Mouse (Mus musculus): ENCODE results near the gene Ambra1. TPM values are rescaled to one million over a fixed set of nuclear protein-coding genes. Genes with fewer than 3 reads are reported as not detected.

Gene Ambra1
- polyA plus RNA-seq, 1 experiment from 2014 or later, result 4.6 TPM

- Histone ChIP-seq H3K9me3 (replicated peaks) (no peaks in the 10 kb centered on the region), H3K27ac (no peak overlapping the region), H3K4me1 (replicated peaks) (peaks cover 24% of the 10 kb centered on the region), H3K9ac (no peak overlapping the region), H3K27me3 (no peaks in the 10 kb centered on the region), H3K4me2 (no peak overlapping the region), H3K36me3 (0 out of 2 replicates have a peak, but pooled peaks cover 4% of the 10 kb centered on the region), H3K4me3 (replicated peaks) (no peak overlapping the region)
- DNase-seq (no peak), ATAC-seq (ENCODE audit: low read depth) (no peak)
These were observed 102.3 kb downstream of the Ambra1 start for GRCm38 (mm10) chr2:91832227-91832626.

- no peak overlapping the region for H3K4me3 ChIP-seq (replicated peaks)
- H3K36me3 ChIP-seq, result no peaks in the 10 kb centered on the region
- H3K9me3 ChIP-seq (replicated peaks), result no peaks in the 10 kb centered on the region
- H3K27me3 ChIP-seq, result no peaks in the 10 kb centered on the region
- no peak overlapping the region for H3K9ac ChIP-seq
- no peak overlapping the region for H3K27ac ChIP-seq
- no peak overlapping the region for H3K4me2 ChIP-seq
- WGBS (ENCODE audit: insufficient replicate concordance), result 59% methylated on average over 1 of the region's 1 CpGs
- DNase-seq, result no peak
- H3K4me1 ChIP-seq (replicated peaks), result peaks cover 26% of the 10 kb centered on the region
- ATAC-seq (ENCODE audit: low read depth), result no peak
These were observed 104.3 kb downstream of the Ambra1 start for GRCm38 (mm10) chr2:91834272-91834671.

GRCm38 (mm10) chr2:91835031-91835430 lies 105.1 kb downstream of the Ambra1 start:
- Histone ChIP-seq H3K36me3 (no peaks in the 10 kb centered on the region), H3K9ac (no peak overlapping the region), H3K4me3 (replicated peaks) (no peak overlapping the region), H3K27me3 (no peaks in the 10 kb centered on the region), H3K4me2 (no peak overlapping the region), H3K4me1 (replicated peaks) (peaks cover 26% of the 10 kb centered on the region), H3K27ac (peak overlapping the region; percentile 8; the same call in 1 of the 2 replicates), H3K9me3 (replicated peaks) (no peaks in the 10 kb centered on the region)
- DNase-seq (peak; percentile 35), ATAC-seq (ENCODE audit: low read depth) (peak; percentile 90)
- WGBS (ENCODE audit: insufficient replicate concordance), result 17% methylated on average over 1 of the region's 1 CpGs

GRCm38 (mm10) chr2:91835631-91836030 lies 105.7 kb downstream of the Ambra1 start:
- Histone ChIP-seq H3K9me3 (replicated peaks) (no peaks in the 10 kb centered on the region), H3K9ac (no peak overlapping the region), H3K4me3 (replicated peaks) (no peak overlapping the region), H3K27ac (no peak overlapping the region), H3K4me1 (replicated peaks) (peaks cover 26% of the 10 kb centered on the region), H3K4me2 (no peak overlapping the region), H3K27me3 (no peaks in the 10 kb centered on the region), H3K36me3 (no peaks in the 10 kb centered on the region)
- ATAC-seq (ENCODE audit: low read depth) (no peak), DNase-seq (no peak)
- 35% methylated on average over 3 of the region's 3 CpGs for WGBS (ENCODE audit: insufficient replicate concordance)

GRCm38 (mm10) chr2:91844085-91844484 lies 114.2 kb downstream of the Ambra1 start:
- H3K4me3 ChIP-seq (replicated peaks), result no peak overlapping the region
- no peaks in the 10 kb centered on the region for H3K27me3 ChIP-seq
- H3K4me1 ChIP-seq (replicated peaks), result peaks cover 6% of the 10 kb centered on the region
- H3K9ac ChIP-seq, result no peak overlapping the region
- ATAC-seq (ENCODE audit: low read depth), result no peak
- H3K9me3 ChIP-seq (replicated peaks), result no peaks in the 10 kb centered on the region
- H3K4me2 ChIP-seq, result no peak overlapping the region
- H3K27ac ChIP-seq, result no peak overlapping the region
- no peaks in the 10 kb centered on the region for H3K36me3 ChIP-seq
- 73% methylated on average over 1 of the region's 1 CpGs for WGBS (ENCODE audit: insufficient replicate concordance)
- no peak for DNase-seq

GRCm38 (mm10) chr2:91852446-91853191 lies 122.7 kb downstream of the Ambra1 start:
- ATAC-seq (ENCODE audit: low read depth) (no peak), DNase-seq (no peak)
- Histone ChIP-seq H3K4me3 (replicated peaks) (no peak overlapping the region), H3K4me1 (replicated peaks) (no peaks in the 10 kb centered on the region), H3K27me3 (no peaks in the 10 kb centered on the region), H3K36me3 (no peaks in the 10 kb centered on the region), H3K9me3 (replicated peaks) (no peaks in the 10 kb centered on the region), H3K27ac (no peak overlapping the region), H3K9ac (no peak overlapping the region), H3K4me2 (no peak overlapping the region)
- 79% methylated on average over 2 of the region's 2 CpGs for WGBS (ENCODE audit: insufficient replicate concordance)

- H3K4me1 ChIP-seq (replicated peaks), result no peaks in the 10 kb centered on the region
- WGBS (ENCODE audit: insufficient replicate concordance), result 85% methylated on average over 6 of the region's 6 CpGs
These were observed 124.6 kb downstream of the Ambra1 start for GRCm38 (mm10) chr2:91854575-91854974.

GRCm38 (mm10) chr2:91856958-91857357 lies 127.0 kb downstream of the Ambra1 start:
- H3K4me2 ChIP-seq, result no peak overlapping the region
- no peaks in the 10 kb centered on the region for H3K9me3 ChIP-seq (replicated peaks)

More at GRCm38 (mm10) chr2:91854575-91854974, 124.6 kb downstream of the Ambra1 start:
- Histone ChIP-seq H3K36me3 (no peaks in the 10 kb centered on the region), H3K4me3 (replicated peaks) (no peak overlapping the region), H3K9me3 (replicated peaks) (no peaks in the 10 kb centered on the region), H3K9ac (no peak overlapping the region), H3K4me2 (no peak overlapping the region), H3K27ac (no peak overlapping the region), H3K27me3 (no peaks in the 10 kb centered on the region)
- ATAC-seq (ENCODE audit: low read depth) (no peak), DNase-seq (no peak)

GRCm38 (mm10) chr2:91859423-91859822 lies 129.5 kb downstream of the Ambra1 start:
- DNase-seq (no peak), ATAC-seq (ENCODE audit: low read depth) (no peak)
- no peaks in the 10 kb centered on the region for H3K9me3 ChIP-seq (replicated peaks)
- WGBS (ENCODE audit: insufficient replicate concordance), result 62% methylated on average over 4 of the region's 4 CpGs
- no peaks in the 10 kb centered on the region for H3K4me1 ChIP-seq (replicated peaks)
- H3K9ac ChIP-seq, result no peak overlapping the region
- no peaks in the 10 kb centered on the region for H3K36me3 ChIP-seq
- H3K27ac ChIP-seq, result no peak overlapping the region
- H3K27me3 ChIP-seq, result no peaks in the 10 kb centered on the region
- H3K4me2 ChIP-seq, result no peak overlapping the region
- H3K4me3 ChIP-seq (replicated peaks), result no peak overlapping the region

More at GRCm38 (mm10) chr2:91856958-91857357, 127.0 kb downstream of the Ambra1 start:
- DNase-seq (no peak), ATAC-seq (ENCODE audit: low read depth) (no peak)
- H3K36me3 ChIP-seq, result no peaks in the 10 kb centered on the region
- no peak overlapping the region for H3K4me3 ChIP-seq (replicated peaks)
- WGBS (ENCODE audit: insufficient replicate concordance), result 73% methylated on average over 3 of the region's 3 CpGs
- H3K4me1 ChIP-seq (replicated peaks), result no peaks in the 10 kb centered on the region
- no peaks in the 10 kb centered on the region for H3K27me3 ChIP-seq
- H3K9ac ChIP-seq, result no peak overlapping the region
- no peak overlapping the region for H3K27ac ChIP-seq

- no peaks in the 10 kb centered on the region for H3K9me3 ChIP-seq (replicated peaks)
- H3K36me3 ChIP-seq, result 0 out of 2 replicates have a peak, but pooled peaks cover 4% of the 10 kb centered on the region
- no peaks in the 10 kb centered on the region for H3K4me1 ChIP-seq (replicated peaks)
- no peak for DNase-seq
- ATAC-seq (ENCODE audit: low read depth), result no peak
- WGBS (ENCODE audit: insufficient replicate concordance), result 79% methylated on average over 8 of the region's 8 CpGs
- H3K9ac ChIP-seq, result no peak overlapping the region
- no peak overlapping the region for H3K4me2 ChIP-seq
- no peak overlapping the region for H3K4me3 ChIP-seq (replicated peaks)
- H3K27me3 ChIP-seq, result no peaks in the 10 kb centered on the region
- no peak overlapping the region for H3K27ac ChIP-seq
These were observed 140.8 kb downstream of the Ambra1 start for GRCm38 (mm10) chr2:91870754-91871153.

GRCm38 (mm10) chr2:91871225-91871624 lies 141.3 kb downstream of the Ambra1 start:
- no peak overlapping the region for H3K9ac ChIP-seq
- no peaks in the 10 kb centered on the region for H3K27me3 ChIP-seq
- no peak for DNase-seq
- 81% methylated on average over 1 of the region's 1 CpGs for WGBS (ENCODE audit: insufficient replicate concordance)
- ATAC-seq (ENCODE audit: low read depth), result no peak
- no peaks in the 10 kb centered on the region for H3K9me3 ChIP-seq (replicated peaks)
- H3K27ac ChIP-seq, result no peak overlapping the region
- H3K4me1 ChIP-seq (replicated peaks), result no peaks in the 10 kb centered on the region
- no peak overlapping the region for H3K4me2 ChIP-seq
- H3K36me3 ChIP-seq, result 0 out of 2 replicates have a peak, but pooled peaks cover 4% of the 10 kb centered on the region
- H3K4me3 ChIP-seq (replicated peaks), result no peak overlapping the region

- Histone ChIP-seq H3K9me3 (replicated peaks) (no peaks in the 10 kb centered on the region), H3K9ac (no peak overlapping the region), H3K4me3 (replicated peaks) (no peak overlapping the region), H3K27me3 (no peaks in the 10 kb centered on the region), H3K36me3 (peaks cover 7% of the 10 kb centered on the region; the same call in 1 of the 2 replicates), H3K27ac (no peak overlapping the region), H3K4me2 (no peak overlapping the region), H3K4me1 (replicated peaks) (0 out of 2 replicates have a peak, but pooled peaks cover 6% of the 10 kb centered on the region)
- 86% methylated on average over 3 of the region's 3 CpGs for WGBS (ENCODE audit: insufficient replicate concordance)
- DNase-seq (no peak), ATAC-seq (ENCODE audit: low read depth) (no peak)
These were observed 142.7 kb downstream of the Ambra1 start for GRCm38 (mm10) chr2:91872658-91873057.

All from liver, embryonic 13.5 days (tissue).